Mouse (Mus musculus) testis, postnatal 10 days (tissue): ENCODE data around the gene Usp50.

Experiments used
- DNase-seq: peaks from one replicate; pipeline ENCODE4 v3.0.0; 2021; ENCODE audit warnings: low spot score

The Usp50 gene

GRCm38 (mm10) chr2:126663481-126663880 lies 119.8 kb downstream of the Usp50 start:
- DNase-seq: no peak
